Mouse (Mus musculus) hindbrain, embryonic 13.5 days (tissue): ENCODE data around the gene Rbm15. TPM values are rescaled to one million over a fixed set of nuclear protein-coding genes. Genes with fewer than 3 reads are reported as not detected.

ENCODE experiments used
- polyA plus RNA-seq: library from polyadenylated mRNA; unstranded; fragments of >200 nt; fragmentation: Nextera tagmentation; extraction: Ambion mirVana; gene quantifications from 2 replicates; pipeline ENCODE4 v1.2.1, GENCODE M21; 2015

Gene Rbm15
- polyA plus RNA-seq, 1 experiment from 2014 or later, result 9.5 TPM

Other genes with a start within 250 kb of the Rbm15 start
- 1.2 and 1.3 TPM in 2 replicates for gene Kcna2, start 232.5 kb downstream of the Rbm15 start, polyA plus RNA-seq
- not detected in 2 replicates for gene Kcna10, start 150.6 kb downstream of the Rbm15 start, polyA plus RNA-seq
- 0.13 and 6.0 TPM in 2 replicates for gene Cym, start 111.9 kb downstream of the Rbm15 start, polyA plus RNA-seq
- not detected in 2 replicates for gene A630076J17Rik, start 103.1 kb downstream of the Rbm15 start, polyA plus RNA-seq
- 0.10 and 0.32 TPM in 2 replicates for gene Prok1, start 94.0 kb downstream of the Rbm15 start, polyA plus RNA-seq
- 200 TPM in 2 replicates for gene Lamtor5, start 54.8 kb downstream of the Rbm15 start, polyA plus RNA-seq
- gene Slc16a4, start 42.4 kb downstream of the Rbm15 start, polyA plus RNA-seq, result 2.3 and 2.5 TPM in 2 replicates
- gene Kcnc4, start 125.9 kb upstream of the Rbm15 start, polyA plus RNA-seq, result 2.1 and 2.3 TPM in 2 replicates
- 10.0 and 10.6 TPM in 2 replicates for gene Slc6a17, start 184.3 kb upstream of the Rbm15 start, polyA plus RNA-seq
- gene Ubl4b, start 221.4 kb upstream of the Rbm15 start, polyA plus RNA-seq, result not detected in 2 replicates